Mouse (Mus musculus) granulocyte monocyte progenitor cell, adult 5-6 weeks (primary cell): ENCODE data around the gene Ptprk. TPM values are rescaled to one million over a fixed set of nuclear protein-coding genes. Genes with fewer than 3 reads are reported as not detected.

Experiments used
- ATAC-seq: replicated peaks from 2 replicates; pipeline ENCODE4 v1.8.0; 2016; ENCODE audit warnings: mild to moderate bottlenecking, moderate TSS enrichment, inconsistent platforms; ENCODE audit not compliant: poor library complexity, severe bottlenecking
- total RNA-seq, 2 experiments: library from RNA; stranded (forward) in 1 of 2; stranded (reverse) in 1 of 2; fragments of 200-712, 200-1000 nt in 1 of 2; fragments of >200 nt in 1 of 2; fragmentation: Nextera tagmentation in 1 of 2; gene quantifications; 2 replicates each; pipeline ENCODE4 v1.2.3; 2014 to 2017

Gene Ptprk
- total RNA-seq, 2 experiments from 2014 or later = 1.1 TPM; not detected in 1

DNA sequence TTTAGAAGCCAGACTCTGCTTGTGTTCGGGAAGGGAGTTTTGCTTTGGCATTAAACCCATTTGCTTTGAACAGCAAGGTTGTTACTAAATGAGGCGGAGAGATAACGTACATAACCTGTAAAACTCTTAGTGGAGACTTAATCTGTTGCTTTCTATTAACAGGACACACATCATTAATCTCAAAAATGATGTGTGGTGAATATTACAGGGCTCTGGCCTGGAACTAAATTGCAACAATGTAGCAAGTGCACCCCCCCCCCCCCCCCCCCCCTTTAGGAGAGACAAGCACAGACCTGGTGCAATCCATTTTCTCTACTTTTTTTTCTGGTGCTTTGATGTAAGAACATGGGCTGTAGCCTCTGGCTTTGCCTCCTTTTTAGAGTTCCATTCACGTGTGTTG, 195.7 kb downstream of the Ptprk start:
- no peak for ATAC-seq

DNA sequence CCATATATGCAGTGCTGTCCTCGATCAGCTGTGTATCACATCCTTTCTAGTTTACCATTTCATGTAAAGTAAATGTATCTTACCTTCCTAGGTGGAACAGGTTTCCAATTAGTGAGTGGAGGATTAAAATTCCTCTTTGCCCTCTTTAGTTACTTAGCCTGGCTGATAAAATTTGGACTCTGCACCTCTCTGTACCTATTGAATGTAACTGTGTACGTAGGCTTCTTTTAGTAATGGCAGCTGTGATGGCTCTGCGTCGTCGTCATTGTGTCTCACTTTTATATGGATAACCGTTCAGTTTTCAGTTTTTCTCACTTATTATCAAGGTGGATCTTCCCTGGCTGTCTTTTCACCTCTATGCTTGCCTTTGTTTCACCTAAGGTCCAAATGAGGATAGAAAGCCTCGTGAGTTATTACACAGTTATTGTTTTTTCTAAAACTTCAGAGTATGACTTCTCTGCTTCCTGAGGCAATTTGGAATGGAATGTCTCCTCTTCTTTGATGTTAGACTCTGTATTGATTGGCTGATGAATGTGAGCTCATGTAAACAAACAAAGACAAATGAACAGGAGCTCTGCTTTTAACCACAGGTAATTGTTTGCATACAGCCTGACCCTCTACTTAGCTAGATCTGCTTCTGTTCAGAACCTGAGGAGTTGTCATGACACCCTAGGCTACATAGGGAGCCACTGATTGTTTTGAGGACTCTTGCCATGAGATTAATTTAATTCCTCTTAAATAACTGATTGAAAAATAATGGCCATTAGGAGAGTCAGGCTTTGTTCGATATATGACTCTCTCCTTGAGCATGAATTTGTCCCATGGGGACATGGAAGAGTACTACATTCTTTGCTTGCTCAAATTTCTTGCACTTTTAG, 197.3 kb downstream of the Ptprk start:
- ATAC-seq = no peak

DNA sequence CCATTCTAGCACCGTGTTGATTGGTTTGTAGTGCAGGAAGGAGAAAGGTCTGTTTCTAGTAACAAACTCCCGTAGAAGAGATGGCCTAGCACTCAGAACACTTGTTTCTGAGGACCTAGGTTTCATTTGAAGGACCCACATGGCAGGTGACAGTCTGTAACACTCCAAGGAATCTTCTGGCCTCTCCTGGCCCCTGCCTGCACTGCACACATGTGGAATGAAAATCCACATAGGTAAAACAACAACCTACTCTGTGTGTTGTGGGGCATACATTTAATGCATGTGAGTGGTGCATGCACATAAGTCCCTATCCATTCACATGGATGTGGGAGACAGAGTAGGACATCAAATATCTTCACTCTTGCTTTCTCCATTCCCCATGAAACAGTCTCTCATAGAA, 204.1 kb downstream of the Ptprk start:
- ATAC-seq = no peak

DNA sequence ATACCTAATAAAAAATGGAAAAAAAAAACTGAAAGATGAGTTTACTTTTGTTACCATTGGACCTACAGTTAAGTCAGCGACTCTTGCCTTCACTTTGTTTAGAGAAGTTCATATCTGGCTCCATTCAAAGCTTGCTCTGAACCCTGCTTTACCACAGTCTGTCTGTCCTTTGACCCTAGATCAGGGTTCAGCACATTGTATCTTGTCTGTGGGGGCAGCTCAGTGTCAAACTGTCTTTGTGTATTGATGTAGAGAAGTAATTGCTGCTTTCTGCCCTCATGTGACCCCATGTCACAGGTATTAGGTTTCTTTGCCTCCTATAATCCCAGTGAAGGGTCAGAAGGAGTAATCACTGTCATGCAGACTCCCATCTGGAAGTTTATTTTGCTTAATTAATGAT, 222.9 kb downstream of the Ptprk start:
- ATAC-seq = no peak

DNA sequence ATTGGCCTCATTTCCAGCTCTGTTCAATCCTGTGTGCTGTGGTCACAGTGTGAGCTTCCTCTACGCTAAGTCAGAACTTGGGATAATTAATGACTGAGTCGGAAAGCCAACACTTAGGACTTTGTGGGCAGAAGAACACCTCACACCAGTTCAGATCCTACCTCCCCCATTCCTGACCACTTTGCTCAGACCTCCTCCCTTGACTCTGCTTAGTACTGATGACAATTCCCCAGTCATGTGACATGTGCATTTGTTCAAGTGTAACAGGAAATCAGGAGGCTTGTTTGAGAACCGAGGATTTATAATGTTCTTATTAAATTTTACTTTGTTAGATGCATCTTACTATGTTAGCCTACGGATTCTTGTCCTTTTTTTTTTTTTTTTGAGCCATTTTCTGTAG, 224.6 kb downstream of the Ptprk start:
- no peak for ATAC-seq

DNA sequence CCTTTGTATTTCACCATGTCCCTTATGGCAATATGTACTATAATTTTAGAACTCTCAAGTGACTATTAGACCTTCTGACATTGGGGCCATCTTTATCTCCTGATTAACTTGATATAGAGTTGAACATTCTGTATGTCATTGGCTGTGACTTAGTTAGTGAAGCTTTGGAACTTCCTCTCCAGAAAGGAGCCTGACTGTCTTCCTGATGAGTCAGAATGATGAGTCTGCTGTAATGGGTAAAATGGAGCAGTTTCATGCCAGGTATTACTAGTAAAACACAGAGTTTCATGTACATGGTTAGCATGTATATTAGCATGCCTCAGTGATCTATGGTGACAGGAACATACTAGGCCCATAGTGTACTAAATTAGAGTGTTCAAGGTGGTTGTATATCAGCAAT, 229.2 kb downstream of the Ptprk start:
- no peak for ATAC-seq

DNA sequence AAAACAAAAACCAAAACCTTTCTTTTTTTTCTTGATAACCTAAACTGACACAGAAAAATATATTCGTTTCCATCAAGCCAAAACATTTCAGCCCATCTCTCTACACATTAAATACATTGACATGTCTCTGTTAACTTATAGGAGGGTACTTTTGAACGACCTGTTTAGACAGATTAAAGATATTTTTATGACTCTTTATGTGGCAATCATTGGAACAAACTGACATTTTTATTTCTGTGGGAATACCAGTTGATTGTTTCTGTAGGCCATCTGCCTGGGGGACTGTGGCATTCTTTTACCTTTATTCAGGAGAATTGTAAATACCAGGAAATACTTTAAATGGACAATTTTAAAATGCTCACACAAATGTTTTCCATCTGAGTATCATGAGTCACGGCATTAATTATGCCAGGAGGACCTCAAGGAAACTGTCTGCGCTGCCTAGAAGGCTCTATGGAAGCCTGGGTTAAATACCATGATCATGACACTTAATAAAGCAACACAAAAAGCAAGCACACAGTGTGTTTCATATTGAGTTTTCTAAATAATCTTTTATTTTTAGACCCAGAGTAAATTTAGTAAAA, 229.8 kb downstream of the Ptprk start:
- ATAC-seq = no peak

DNA sequence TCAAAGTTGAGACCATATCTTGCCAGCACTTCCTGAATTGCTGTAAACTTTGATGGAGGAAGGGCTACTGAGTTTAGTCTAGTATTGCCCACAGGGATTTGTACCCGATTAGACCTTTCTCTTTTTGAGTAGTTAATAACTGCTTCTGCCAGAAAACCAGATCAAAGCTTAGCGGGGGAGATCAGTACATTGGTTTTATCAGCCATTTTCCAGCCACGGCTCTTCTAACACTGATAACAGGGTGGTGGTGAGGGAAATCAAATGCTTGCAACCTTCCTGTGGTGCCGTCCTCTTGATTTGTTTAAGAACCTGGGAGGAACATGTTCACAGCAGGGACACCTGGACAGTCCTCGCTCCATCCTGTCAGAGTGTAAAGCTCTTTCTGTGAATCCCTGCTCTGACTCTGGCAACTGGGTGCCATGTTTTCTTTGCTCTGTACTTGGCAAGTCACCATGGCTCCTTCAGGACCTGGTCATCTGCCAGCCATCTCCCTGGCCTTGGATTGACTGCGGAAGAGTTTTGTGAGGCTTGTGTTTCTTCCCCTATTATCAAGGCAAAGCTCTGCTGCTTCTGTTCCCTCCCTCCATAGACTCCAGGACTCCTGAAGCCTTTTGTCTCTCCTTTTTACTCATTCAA, 231.9 kb downstream of the Ptprk start:
- no peak for ATAC-seq

DNA sequence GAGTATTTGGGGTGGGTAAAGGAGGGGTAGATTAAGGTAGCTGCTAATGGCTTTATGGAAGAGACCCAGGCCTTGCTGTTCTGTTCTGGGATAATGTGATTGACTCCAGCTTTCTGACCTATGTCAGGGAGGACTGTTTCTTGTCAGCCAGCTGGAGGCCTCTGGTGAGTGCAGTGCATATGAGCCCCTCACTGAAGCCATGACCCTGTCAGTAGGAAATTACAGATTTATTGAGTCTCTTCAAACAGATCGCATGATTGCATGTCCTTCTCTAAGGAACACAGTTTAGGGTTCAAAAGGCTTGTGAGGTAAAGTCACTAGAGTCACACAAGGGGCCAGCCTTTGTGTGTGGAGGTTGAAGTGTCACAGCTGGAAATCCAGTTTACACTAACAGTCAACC, 236.7 kb downstream of the Ptprk start:
- no peak for ATAC-seq

DNA sequence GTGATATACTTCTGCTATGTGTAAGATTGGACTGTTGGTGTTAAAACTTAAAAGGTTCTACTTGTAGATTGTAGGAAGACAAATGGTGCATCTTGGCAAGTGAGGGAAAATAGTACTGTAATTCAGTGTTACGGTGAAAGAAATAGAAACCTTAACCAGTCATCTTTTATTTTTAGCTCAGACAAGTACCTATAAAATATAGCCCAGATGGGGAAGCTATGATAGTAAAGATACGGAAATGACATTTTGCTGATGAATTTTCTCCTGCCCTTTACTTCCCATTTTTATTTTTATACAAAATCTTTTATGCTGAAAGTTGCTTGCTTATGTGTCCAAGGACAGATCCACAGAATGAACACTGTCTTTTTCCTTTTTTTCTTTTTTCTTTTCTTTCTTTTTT, 248.4 kb downstream of the Ptprk start:
- peak; percentile 40; the same call in 1 of the 2 replicates for ATAC-seq

DNA sequence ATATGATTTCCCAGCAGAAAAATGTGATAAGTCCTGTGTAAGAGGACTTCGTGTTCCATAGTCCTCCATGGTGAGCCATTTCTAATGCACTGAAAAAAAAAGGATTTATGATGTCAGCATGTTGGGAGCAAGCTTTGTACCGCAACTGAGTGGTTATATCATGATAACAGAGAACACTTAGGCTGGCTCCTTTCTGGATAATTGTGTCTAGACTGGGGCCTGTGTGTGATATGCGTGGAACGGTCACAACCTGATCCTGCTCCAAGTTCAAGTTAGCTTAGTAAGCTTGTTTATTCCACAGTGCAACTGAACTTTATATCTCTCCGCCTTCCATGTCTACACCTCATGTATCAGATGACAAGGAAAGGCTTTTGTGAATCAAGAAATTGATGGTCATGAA, 260.6 kb downstream of the Ptprk start:
- ATAC-seq = no peak

DNA sequence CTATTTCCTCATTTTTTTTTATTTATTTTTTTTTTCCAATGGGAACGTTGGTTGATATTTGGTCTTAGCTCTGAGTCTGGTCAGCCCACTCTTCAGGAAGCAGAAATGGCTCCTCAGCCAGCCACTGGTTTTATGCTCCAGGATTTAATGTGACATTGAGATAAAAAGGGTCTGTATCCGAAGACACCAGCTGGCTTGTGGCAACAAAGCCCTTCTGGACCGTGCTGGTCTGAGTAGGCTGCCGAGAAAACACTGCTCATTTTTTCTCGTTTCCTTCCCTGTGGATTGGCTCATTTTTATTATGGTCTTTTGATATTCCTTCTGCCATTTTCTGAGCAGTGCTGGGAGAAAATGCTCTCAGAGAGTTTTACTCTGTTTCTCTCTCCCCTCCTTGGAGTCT, 263.9 kb downstream of the Ptprk start:
- no peak for ATAC-seq

DNA sequence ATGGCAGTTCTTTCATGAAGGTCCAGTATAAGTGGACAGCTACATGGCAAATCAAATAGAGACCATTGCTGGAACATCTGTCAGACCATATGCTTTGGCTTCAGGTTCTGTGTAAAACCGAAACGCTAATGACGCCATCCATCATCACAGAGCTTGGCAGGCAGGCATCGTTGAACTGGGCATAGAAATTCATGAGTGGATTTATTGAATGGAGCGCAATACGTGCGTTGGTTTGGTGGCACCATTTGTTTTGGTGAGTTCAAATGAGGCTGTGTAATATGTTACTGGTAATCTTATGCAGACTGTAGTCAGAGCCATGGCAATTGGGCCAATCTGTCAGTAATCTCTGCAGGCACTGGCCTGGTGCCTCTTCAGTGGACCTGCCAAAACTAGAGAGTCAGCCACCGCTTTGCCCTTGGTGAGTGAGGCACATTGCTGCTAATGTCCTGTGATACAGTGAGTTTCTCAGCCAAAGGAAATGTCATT, 270.6 kb downstream of the Ptprk start:
- no peak for ATAC-seq

DNA sequence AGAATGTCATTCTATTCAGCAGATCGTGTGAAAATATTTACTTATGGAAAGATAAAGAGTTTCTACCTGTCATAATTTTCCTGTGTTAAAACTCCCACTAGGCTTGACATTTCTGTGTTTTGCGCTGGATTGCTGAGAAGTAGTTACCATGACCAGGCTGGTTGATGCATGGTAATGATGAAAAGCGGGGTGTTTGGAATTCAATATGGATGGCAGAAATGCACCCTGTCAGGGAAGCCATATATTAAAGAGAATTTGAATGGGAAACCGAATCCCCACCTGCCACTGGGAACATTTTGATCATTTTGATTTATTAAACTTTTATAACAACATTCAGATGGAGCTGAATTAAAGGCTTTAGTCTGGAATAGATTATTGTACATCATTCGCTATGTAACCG, 290.7 kb downstream of the Ptprk start:
- ATAC-seq = no peak

DNA sequence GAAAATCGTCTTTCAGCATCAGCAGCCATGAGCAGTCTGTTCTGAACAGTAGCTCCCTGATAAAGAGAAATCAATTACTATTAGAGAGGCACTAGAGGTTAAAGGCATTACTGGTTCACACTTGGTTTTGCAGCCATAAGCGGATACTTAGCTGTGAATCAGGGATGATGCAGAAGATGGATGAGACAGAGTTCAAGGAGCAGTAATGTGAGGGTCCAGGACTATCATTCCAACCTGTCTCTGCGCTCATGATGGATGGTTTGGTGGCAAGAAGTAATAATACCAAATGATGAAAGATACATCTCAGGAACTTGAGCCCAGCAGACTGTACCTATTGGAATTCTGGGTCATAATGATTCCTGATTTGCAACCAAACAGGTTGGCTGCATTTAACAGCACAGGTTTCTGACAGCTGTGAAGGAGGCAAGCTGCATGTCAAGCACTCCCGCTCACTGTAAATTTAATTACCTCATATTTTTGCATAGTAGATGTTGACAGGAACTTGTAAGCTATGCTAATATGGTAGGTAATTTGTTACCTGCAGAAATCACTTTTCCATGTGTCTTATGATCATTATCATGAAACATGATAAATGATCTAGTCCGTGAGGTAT, 291.6 kb downstream of the Ptprk start:
- no peak for ATAC-seq

DNA sequence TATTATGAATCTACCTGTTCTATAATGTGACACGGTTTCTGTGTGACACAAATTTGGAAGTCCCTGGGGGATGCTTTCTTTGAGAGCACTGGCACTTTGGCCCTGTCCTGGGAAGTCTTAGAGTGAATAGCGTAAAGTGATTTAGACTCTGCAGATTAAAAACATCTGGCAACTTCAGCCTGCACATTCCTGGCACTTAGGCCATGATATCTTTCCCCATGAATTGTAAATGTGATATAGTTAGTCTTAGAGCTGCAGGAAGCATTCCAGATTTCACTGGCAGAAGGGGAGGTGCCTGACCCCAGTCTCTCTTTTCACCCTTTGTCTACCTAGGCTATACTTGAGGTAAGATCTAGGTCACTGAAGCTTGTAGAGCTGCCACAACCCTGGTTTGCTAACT, 295.2 kb downstream of the Ptprk start:
- ATAC-seq = no peak

DNA sequence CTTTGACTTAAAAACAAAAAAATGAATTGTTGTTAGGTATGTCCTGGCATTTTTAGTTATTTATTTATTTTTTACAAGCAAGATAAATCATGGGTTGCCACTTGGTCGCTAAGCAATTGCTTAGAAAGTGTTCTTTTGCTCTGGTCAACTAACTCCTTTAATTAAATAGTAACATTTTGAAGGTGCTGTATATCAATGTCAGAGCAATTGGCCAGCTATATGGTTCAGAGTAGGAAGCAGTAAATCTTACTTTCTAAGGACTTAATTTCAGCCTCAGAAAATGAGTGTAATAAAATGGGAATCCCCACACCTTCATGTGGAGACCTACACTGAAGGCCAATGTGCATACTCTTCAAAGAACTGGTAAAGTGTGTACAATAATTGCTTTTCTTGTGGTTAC, 300.3 kb downstream of the Ptprk start:
- ATAC-seq = no peak

DNA sequence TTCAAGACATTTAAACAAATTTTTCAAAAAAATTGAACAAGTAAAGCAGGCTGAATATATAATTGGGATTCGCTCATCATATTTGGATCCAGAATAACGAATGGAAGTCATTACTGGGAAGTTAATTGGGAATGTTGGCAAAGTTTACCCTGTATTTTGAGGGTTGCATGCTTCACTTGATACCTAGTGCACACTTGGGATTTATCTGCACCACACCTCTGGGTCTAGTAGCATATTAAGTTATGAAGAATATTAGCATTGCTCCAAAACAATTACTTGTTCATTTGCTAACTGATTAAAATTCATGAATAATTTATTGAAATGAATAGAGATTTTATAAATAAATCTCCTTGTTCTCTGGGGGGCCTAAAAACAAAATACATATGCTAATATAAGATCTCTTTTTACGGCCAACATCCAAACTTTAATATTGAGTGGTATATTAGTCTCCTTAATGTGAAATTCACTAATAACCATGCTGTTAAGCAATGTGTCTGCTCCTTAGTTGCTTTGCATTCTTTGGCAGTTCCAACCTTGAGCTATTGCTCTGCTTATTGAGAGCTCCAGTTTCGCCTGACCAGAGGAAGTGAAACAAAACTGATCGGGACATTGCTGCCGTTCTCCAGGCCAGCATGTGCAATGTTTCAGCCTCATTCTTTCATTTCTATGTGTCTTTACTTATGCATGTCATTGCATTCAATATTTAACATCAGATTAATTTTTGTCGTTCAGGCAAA, 305.3 kb downstream of the Ptprk start:
- ATAC-seq = peak; percentile 74

DNA sequence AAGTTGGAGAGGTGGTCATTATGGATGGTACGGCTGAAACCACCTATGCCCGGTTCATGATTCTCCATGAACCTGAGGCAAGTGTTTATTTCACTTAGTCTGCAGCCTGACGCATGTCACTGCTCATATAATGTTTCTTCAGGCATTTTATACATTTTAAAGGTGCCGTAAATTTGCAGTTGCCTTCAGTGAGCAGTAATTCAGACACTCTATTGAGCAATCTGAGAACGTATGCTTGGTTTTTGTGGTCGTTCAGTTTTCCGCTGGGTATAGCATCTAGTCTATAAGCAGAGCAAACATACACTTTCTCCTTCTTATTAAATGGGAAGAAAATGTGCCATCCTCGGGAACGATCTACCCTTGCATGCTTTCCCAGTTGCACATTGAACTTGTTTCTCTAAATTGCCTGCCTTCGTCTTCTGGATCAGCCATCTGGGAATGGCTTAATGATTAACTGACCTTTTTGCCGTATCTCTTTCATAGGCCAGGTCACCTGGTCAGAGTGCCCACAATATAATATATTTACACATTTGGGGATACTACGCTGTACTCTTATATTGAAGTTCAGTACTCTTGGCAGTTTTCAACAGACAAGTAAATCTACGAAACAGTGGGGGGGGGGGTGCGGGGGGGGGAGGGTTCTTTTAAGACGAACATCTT, 313.1 kb downstream of the Ptprk start:
- no peak for ATAC-seq

DNA sequence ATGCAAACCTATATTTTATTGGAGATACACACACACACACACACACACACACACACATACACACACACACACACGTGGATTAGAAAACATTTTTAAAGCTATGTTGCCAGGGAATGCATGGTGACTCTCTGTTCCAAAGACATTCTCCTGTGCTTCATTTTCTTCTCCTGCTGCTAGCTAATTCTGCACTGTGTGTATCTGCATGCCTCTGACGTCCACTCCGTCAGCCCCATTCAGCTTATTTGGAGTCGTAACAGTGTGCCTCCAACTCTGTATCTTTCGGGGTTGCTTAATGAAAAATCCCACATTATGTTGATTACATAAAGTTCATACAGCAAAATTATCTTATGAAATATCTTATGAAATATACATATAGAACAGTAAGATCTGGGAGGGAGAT, 316.5 kb downstream of the Ptprk start:
- no peak for ATAC-seq
